Mouse (Mus musculus) embryonic facial prominence, embryonic 12.5 days (tissue): ENCODE data around the gene Kcnc3. TPM values are rescaled to one million over a fixed set of nuclear protein-coding genes. Genes with fewer than 3 reads are reported as not detected.
A peak's percentile ranks its signal among the peaks of the same experiment; 100 is the strongest.

Source experiments
- ATAC-seq: fragments of 200-750 bp; cut with Nextera tagmentation; 2 replicates; pipeline ENCODE4 v1.8.0; 2017; ENCODE audit not compliant: insufficient number of reproducible peaks, insufficient read depth, low FRiP score, low TSS enrichment
- H3K27ac ChIP-seq: fragments of 300-500 bp; sonication (generic); 2 replicates; pipeline ENCODE4 v1.5.1; 2016; ENCODE audit warnings: mild to moderate bottlenecking
- H3K27me3 ChIP-seq: fragments of 300-500 bp; sonication (generic); 2 replicates; pipeline ENCODE4 v1.6.1; 2016; ENCODE audit warnings: mild to moderate bottlenecking, moderate library complexity
- H3K36me3 ChIP-seq: fragments of 300-500 bp; sonication (generic); 2 replicates; pipeline ENCODE4 v1.6.1; 2016; ENCODE audit warnings: mild to moderate bottlenecking
- H3K4me1 ChIP-seq: fragments of 300-500 bp; sonication (generic); 2 replicates; pipeline ENCODE4 v1.6.1; 2016
- H3K4me2 ChIP-seq: fragments of 300-500 bp; sonication (generic); replicated peaks from 2 replicates; pipeline ENCODE4 v1.6.1; 2016; ENCODE audit warnings: mild to moderate bottlenecking, moderate library complexity
- H3K4me3 ChIP-seq: fragments of 300-500 bp; sonication (generic); 2 replicates; pipeline ENCODE4 v1.5.1; 2016; ENCODE audit warnings: mild to moderate bottlenecking
- H3K9ac ChIP-seq: fragments of 300-500 bp; sonication (generic); 2 replicates; pipeline ENCODE4 v1.6.1; 2016; ENCODE audit warnings: mild to moderate bottlenecking, moderate library complexity
- H3K9me3 ChIP-seq: fragments of 300-500 bp; sonication (generic); 2 replicates; pipeline ENCODE4 v1.6.1; 2016; ENCODE audit warnings: mild to moderate bottlenecking, moderate library complexity
- WGBS: fragments of 180-500 bp; shearing (Covaris S2); methylation state at CpG from one replicate; pipeline ENCODE4 v1.1.7; 2016; 5-methylcytosine and 5-hydroxymethylcytosine counted together
- polyA plus RNA-seq: library from polyadenylated mRNA; unstranded; fragments of >200 nt; fragmentation: Nextera tagmentation; extraction: Ambion mirVana; gene quantifications from 2 replicates; pipeline ENCODE4 v1.2.1, GENCODE M21; 2016

Kcnc3 gene
- polyA plus RNA-seq, 1 experiment from 2014 or later: 0.70 TPM

GRCm38 (mm10) chr7:44600691-44601262 lies 10.3 kb downstream of the Kcnc3 start:
- peaks cover 26% of the 10 kb centered on the region for H3K4me1 ChIP-seq
- WGBS: 85% methylated on average over 10 of the region's 10 CpGs
- ATAC-seq: no peak

GRCm38 (mm10) chr7:44601646-44602045 lies 11.2 kb downstream of the Kcnc3 start:
- 14% methylated on average over 19 of the region's 19 CpGs for WGBS
- Histone ChIP-seq H3K4me1 (peaks cover 26% of the 10 kb centered on the region), H3K27ac (no peak overlapping the region), H3K4me2 (peak overlapping the region; percentile 18; the same call in 1 of the 2 replicates), H3K36me3 (no peaks in the 10 kb centered on the region), H3K9ac (no peak overlapping the region), H3K9me3 (no peaks in the 10 kb centered on the region), H3K4me3 (no peak overlapping the region), H3K27me3 (peaks cover 56% of the 10 kb centered on the region)
- ATAC-seq: no peak

More at GRCm38 (mm10) chr7:44600691-44601262, 10.3 kb downstream of the Kcnc3 start:
- peaks cover 48% of the 10 kb centered on the region for H3K27me3 ChIP-seq
- no peaks in the 10 kb centered on the region for H3K9me3 ChIP-seq
- no peaks in the 10 kb centered on the region for H3K36me3 ChIP-seq
- H3K4me2 ChIP-seq: no peak overlapping the region
- no peak overlapping the region for H3K4me3 ChIP-seq
- no peak overlapping the region for H3K27ac ChIP-seq
- no peak overlapping the region for H3K9ac ChIP-seq

GRCm38 (mm10) chr7:44602443-44602842 lies 12.0 kb downstream of the Kcnc3 start:
- WGBS: 12% methylated on average over 11 of the region's 11 CpGs
- H3K27me3 ChIP-seq: peaks cover 62% of the 10 kb centered on the region
- no peak overlapping the region for H3K4me2 ChIP-seq
- no peak for ATAC-seq
- H3K27ac ChIP-seq: no peak overlapping the region
- H3K4me1 ChIP-seq: peaks cover 26% of the 10 kb centered on the region
- H3K36me3 ChIP-seq: no peaks in the 10 kb centered on the region
- no peaks in the 10 kb centered on the region for H3K9me3 ChIP-seq
- H3K9ac ChIP-seq: no peak overlapping the region; the same call in 1 of the 2 replicates
- no peak overlapping the region for H3K4me3 ChIP-seq

DNA sequence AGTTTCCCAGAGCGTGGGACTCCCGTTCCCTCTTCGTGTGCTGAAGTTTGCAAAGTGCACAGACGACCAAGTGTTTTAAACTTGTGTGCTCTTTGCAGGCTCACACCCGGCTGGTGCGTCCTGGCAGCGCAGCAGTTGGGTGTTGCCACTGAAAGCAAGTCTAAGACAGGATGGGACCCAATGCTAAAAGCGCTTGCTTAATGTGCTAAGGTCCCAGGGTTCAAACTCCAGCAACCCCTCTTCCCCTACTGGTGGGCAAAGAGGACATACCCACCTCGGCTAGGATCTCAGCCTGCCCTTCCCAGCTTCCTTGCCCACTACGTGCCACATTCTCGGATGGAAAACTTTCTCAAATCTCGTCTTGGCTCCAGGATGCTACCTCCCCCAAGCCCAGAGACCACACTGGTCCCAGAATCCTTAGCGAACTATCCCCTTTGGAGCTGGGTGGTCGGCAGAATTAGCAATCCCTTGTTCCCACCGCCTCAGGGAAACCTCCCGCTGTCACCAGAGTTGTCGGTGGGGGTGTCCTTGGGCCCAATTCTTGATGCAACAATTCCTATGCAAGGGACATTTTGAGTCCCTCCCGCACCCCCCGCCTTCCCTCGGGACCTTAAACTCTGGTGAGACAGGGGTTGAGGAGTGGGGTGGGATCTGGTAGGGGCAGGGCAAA lies 12.9 kb downstream of the Kcnc3 start:
- peak overlapping the region; percentile 30 for H3K4me3 ChIP-seq
- H3K4me2 ChIP-seq: peak overlapping the region; percentile 46
- peaks cover 26% of the 10 kb centered on the region for H3K4me1 ChIP-seq
- H3K27me3 ChIP-seq: peaks cover 62% of the 10 kb centered on the region
- H3K9me3 ChIP-seq: no peaks in the 10 kb centered on the region
- H3K27ac ChIP-seq: no peak overlapping the region
- ATAC-seq: no peak
- no peak overlapping the region for H3K9ac ChIP-seq
- H3K36me3 ChIP-seq: no peaks in the 10 kb centered on the region
- 3% methylated on average over 20 of the region's 20 CpGs for WGBS

GRCm38 (mm10) chr7:44604139-44604606 lies 13.7 kb downstream of the Kcnc3 start:
- peak overlapping the region; percentile 30 for H3K4me3 ChIP-seq
- H3K36me3 ChIP-seq: no peaks in the 10 kb centered on the region
- no peak overlapping the region for H3K27ac ChIP-seq
- no peak overlapping the region for H3K9ac ChIP-seq
- peaks cover 62% of the 10 kb centered on the region for H3K27me3 ChIP-seq
- 0% methylated on average over 16 of the region's 25 CpGs for WGBS
- peaks cover 26% of the 10 kb centered on the region for H3K4me1 ChIP-seq
- peak; percentile 74 for ATAC-seq
- peak overlapping the region; percentile 46 for H3K4me2 ChIP-seq
- no peaks in the 10 kb centered on the region for H3K9me3 ChIP-seq

- H3K9ac ChIP-seq: no peak overlapping the region
- no peaks in the 10 kb centered on the region for H3K36me3 ChIP-seq
- H3K4me3 ChIP-seq: peak overlapping the region; percentile 30
- 1% methylated on average over 8 of the region's 8 CpGs for WGBS
- no peaks in the 10 kb centered on the region for H3K9me3 ChIP-seq
- no peak for ATAC-seq
- H3K27ac ChIP-seq: no peak overlapping the region
- H3K4me1 ChIP-seq: peaks cover 26% of the 10 kb centered on the region
- H3K27me3 ChIP-seq: peaks cover 62% of the 10 kb centered on the region
- H3K4me2 ChIP-seq: peak overlapping the region; percentile 46
Observed at GRCm38 (mm10) chr7:44604619-44605018, 14.2 kb downstream of the Kcnc3 start.

DNA sequence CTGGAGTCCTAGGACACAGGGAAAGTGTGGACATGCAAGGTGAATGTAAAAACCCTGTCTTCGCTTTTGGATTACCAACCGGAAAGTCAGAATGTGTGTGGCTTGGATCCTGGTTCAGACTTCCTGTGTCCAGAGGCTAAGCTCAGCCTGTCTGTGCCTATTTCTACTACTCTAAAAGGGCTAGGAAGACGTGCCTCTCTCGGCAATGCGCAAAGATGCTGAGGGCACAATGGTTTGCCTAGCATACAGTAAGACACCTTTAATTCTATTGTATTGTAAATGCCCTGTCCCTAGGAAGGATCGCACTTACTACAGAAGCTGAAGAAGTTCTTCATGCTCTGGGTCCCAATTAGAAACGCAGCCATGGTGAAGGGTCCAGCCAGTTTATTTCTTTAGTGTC lies 15.0 kb downstream of the Kcnc3 start:
- Histone ChIP-seq H3K4me3 (no peak overlapping the region), H3K9me3 (no peaks in the 10 kb centered on the region), H3K27me3 (peaks cover 62% of the 10 kb centered on the region), H3K27ac (no peak overlapping the region), H3K4me2 (no peak overlapping the region), H3K36me3 (no peaks in the 10 kb centered on the region), H3K9ac (no peak overlapping the region), H3K4me1 (peaks cover 26% of the 10 kb centered on the region)
- WGBS: 36% methylated on average over 7 of the region's 7 CpGs
- no peak for ATAC-seq

GRCm38 (mm10) chr7:44606171-44606901 lies 15.9 kb downstream of the Kcnc3 start:
- ATAC-seq: no peak
- WGBS: 7% methylated on average over 29 of the region's 29 CpGs
- peaks cover 26% of the 10 kb centered on the region for H3K4me1 ChIP-seq
- peaks cover 54% of the 10 kb centered on the region for H3K27me3 ChIP-seq
- H3K9me3 ChIP-seq: no peaks in the 10 kb centered on the region
- peak overlapping the region; percentile 12; the same call in 1 of the 2 replicates for H3K4me2 ChIP-seq
- H3K9ac ChIP-seq: no peak overlapping the region
- H3K36me3 ChIP-seq: no peaks in the 10 kb centered on the region
- H3K4me3 ChIP-seq: no peak overlapping the region
- no peak overlapping the region for H3K27ac ChIP-seq

- Histone ChIP-seq H3K4me3 (no peak overlapping the region), H3K27ac (no peak overlapping the region), H3K4me1 (0 out of 2 replicates have a peak, but pooled peaks cover 3% of the 10 kb centered on the region), H3K4me2 (no peak overlapping the region), H3K36me3 (no peaks in the 10 kb centered on the region), H3K27me3 (peaks cover 33% of the 10 kb centered on the region), H3K9me3 (no peaks in the 10 kb centered on the region), H3K9ac (no peak overlapping the region)
- ATAC-seq: no peak
- WGBS: 77% methylated on average over 7 of the region's 7 CpGs
Observed at GRCm38 (mm10) chr7:44612192-44612591, 21.7 kb downstream of the Kcnc3 start.

- peak overlapping the region; percentile 19; the same call in 1 of the 2 replicates for H3K4me2 ChIP-seq
- WGBS: 5% methylated on average over 20 of the region's 20 CpGs
- H3K4me3 ChIP-seq: no peak overlapping the region
Observed at GRCm38 (mm10) chr7:44614041-44614688, 23.7 kb downstream of the Kcnc3 start.

DNA sequence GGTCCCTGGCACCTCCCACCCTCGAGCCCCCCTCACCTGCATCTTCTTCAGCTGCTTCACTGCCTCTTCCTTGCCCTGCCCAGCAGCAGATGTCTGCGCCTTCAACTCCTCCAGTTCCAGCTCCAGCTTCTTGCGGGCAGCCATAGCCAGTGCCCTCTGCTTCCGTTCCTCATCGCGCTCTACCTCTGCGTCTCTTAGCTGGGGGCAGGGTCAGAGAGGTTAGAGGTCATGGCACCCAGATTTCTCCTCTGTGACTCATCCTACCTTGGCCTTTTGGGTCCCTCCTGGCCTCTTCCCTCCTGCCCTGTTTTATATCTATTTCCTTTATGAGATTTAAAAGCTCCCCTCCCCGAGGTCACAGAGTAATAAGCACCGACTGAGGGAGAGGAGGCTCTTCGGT lies 24.8 kb downstream of the Kcnc3 start:
- WGBS: 14% methylated on average over 10 of the region's 10 CpGs
- Histone ChIP-seq H3K36me3 (no peaks in the 10 kb centered on the region), H3K9ac (no peak overlapping the region), H3K27ac (no peak overlapping the region), H3K4me3 (no peak overlapping the region), H3K9me3 (no peaks in the 10 kb centered on the region), H3K4me2 (no peak overlapping the region), H3K4me1 (0 out of 2 replicates have a peak, but pooled peaks cover 3% of the 10 kb centered on the region), H3K27me3 (peaks cover 32% of the 10 kb centered on the region)
- ATAC-seq: no peak

More at GRCm38 (mm10) chr7:44614041-44614688, 23.7 kb downstream of the Kcnc3 start:
- Histone ChIP-seq H3K27me3 (peaks cover 32% of the 10 kb centered on the region), H3K36me3 (no peaks in the 10 kb centered on the region), H3K4me1 (0 out of 2 replicates have a peak, but pooled peaks cover 3% of the 10 kb centered on the region), H3K27ac (no peak overlapping the region), H3K9me3 (no peaks in the 10 kb centered on the region), H3K9ac (no peak overlapping the region)
- ATAC-seq: no peak
